In the genomic region with DNA sequence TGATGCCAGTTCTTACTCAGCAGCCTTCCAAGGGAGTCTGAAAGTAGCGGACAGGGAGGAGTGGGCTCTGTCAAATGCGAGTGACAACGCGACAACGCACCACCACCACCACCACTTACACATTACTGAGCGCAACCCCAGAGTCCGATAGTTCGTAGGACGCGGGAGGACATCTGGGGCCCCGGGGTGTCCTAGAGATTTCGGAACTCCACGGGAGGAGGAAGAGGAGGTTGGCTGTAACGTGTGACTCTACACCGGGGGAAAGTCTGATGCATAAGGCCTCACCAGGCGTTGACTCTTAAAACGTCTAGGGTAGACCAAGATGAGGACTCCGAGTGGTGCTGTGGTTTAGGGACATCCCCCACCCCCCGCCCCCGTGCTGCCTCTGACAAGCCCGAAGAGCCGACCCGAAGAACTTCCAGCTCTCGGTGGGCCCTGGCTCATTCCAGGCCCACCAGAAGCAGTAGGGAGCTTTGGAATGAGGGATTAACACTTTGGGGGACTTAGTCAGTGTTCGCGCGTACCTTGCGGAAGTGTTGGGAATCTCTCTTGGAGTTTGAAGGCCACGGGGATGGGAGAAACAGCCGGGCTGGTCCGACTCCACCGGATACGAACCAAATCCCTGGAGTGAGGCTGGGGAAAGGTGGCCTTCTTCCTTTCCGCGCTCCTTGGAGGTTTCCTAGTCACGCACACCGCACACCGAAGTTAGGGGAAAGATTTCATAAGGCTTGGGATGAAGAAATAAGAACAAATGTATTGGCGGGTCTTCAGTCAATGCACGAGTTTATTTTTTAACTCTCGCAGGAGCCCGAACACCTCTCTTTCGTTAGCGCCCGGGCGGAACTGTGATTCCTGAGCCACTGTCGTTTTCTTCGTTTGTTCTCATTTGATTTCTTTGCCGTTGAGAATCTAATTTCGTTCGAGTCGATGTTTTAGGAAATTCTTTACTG, we compare ENCODE assay signal across 10 mouse cellular contexts. TPM values are rescaled to one million over a fixed set of nuclear protein-coding genes. Genes with fewer than 3 reads are reported as not detected.
DNase-seq lines count a peak whose midpoint lies in the region; ATAC-seq and TF ChIP-seq lines count a peak whose summit lies in the region.
"Had no signal": no experiment of that assay in that cellular context is flagged by ENCODE, and none has a peak within 500 bp of the region (broad histone marks: within the 10 kb centered on the region; RNA-seq: fewer than 3 reads in every experiment).

No protein-coding gene starts in this region.

- intact Hi-C loops in left cerebral cortex, postnatal 14 days (cut with DNase I) = loop anchor here (5.0 to 10.0 kb wide), 2 partner anchors 559 to 957 kb away; no protein-coding TSS in a partner anchor

- no peaks in the 10 kb centered on the region for H3K36me3 ChIP-seq in midbrain, embryonic 10.5 days
- no peaks in the 10 kb centered on the region for H3K36me3 ChIP-seq in midbrain, postnatal 0 days (ENCODE audit: insufficient read depth, low read length)
- no peaks in the 10 kb centered on the region for H3K36me3 ChIP-seq in stomach, embryonic 14.5 days (ENCODE audit: control insufficient read depth, insufficient read depth, low read length)

- H3K4me1 ChIP-seq in midbrain, embryonic 10.5 days = peaks cover 35% of the 10 kb centered on the region
- no peaks in the 10 kb centered on the region for H3K4me1 ChIP-seq in midbrain, postnatal 0 days (ENCODE audit: insufficient read depth, low read length)
- 0 out of 2 replicates have a peak, but pooled peaks cover 10% of the 10 kb centered on the region for H3K4me1 ChIP-seq in stomach, embryonic 14.5 days (ENCODE audit: control insufficient read depth, insufficient read depth, low read length)

- H3K9ac ChIP-seq in midbrain, postnatal 0 days (replicated peaks; ENCODE audit: low read length, poor library complexity, severe bottlenecking) = no peak overlapping the region
- H3K9ac ChIP-seq in stomach, embryonic 14.5 days (replicated peaks; ENCODE audit: low read depth, low read length) = peak overlapping the region; percentile 30; the same call in 1 of the 2 replicates

- peaks cover 100% of the 10 kb centered on the region for H3K27me3 ChIP-seq in midbrain, embryonic 10.5 days (ENCODE audit: low read depth, poor library complexity, severe bottlenecking)
- peaks cover 90% of the 10 kb centered on the region for H3K27me3 ChIP-seq in midbrain, postnatal 0 days (ENCODE audit: insufficient read depth, low read length)
- peaks cover 69% of the 10 kb centered on the region for H3K27me3 ChIP-seq in stomach, embryonic 14.5 days (ENCODE audit: control insufficient read depth, insufficient read depth, low read length)

- no peak for TF ChIP-seq CTCF in midbrain, postnatal 0 days (IDR thresholded peaks at IDR 0.05)

- H3K4me2 ChIP-seq in midbrain, postnatal 0 days (ENCODE audit: low read depth, low read length, poor library complexity, severe bottlenecking) = no peak overlapping the region
- H3K4me2 ChIP-seq in stomach, embryonic 14.5 days (replicated peaks; ENCODE audit: low read depth, low read length) = peak overlapping the region; percentile 39; the same call in 1 of the 2 replicates

- H3K27ac ChIP-seq in midbrain, embryonic 10.5 days (replicated peaks) = no peak overlapping the region
- no peak overlapping the region for H3K27ac ChIP-seq in midbrain, postnatal 0 days (ENCODE audit: low read depth, low read length)
- peak overlapping the region; percentile 29; the same call in 1 of the 2 replicates for H3K27ac ChIP-seq in stomach, embryonic 14.5 days (ENCODE audit: low read length)

- H3K4me3 ChIP-seq in midbrain, embryonic 10.5 days = peak overlapping the region; percentile 39
- no peak overlapping the region for H3K4me3 ChIP-seq in midbrain, postnatal 0 days (ENCODE audit: low read depth, low read length)
- H3K4me3 ChIP-seq in stomach, embryonic 14.5 days (ENCODE audit: low read depth, low read length) = peak overlapping the region; percentile 41

- under 1% methylated on average over 52 of the region's 52 CpGs for WGBS in midbrain, embryonic 10.5 days
- WGBS in midbrain, postnatal 0 days = 1% methylated on average over 52 of the region's 52 CpGs
- WGBS in stomach, embryonic 14.5 days = 2% methylated on average over 52 of the region's 52 CpGs

- peak; percentile 61 for DNase-seq in midbrain, embryonic 10.5 days (ENCODE audit: low spot score)
- no peak for DNase-seq in midbrain, postnatal 0 days (ENCODE audit: low spot score)
- peak; percentile 39 for DNase-seq in kidney, postnatal 10 days
- no peak for DNase-seq in MN1 (ENCODE audit: low spot score)
- no peak for DNase-seq in left cerebral cortex, postnatal 14 days (ENCODE audit: low spot score in 2 of 2)
- DNase-seq: adrenal gland, postnatal 36 days had no signal

- no peaks in the 10 kb centered on the region for H3K9me3 ChIP-seq in midbrain, embryonic 10.5 days (replicated peaks)
- H3K9me3 ChIP-seq in midbrain, postnatal 0 days (ENCODE audit: low read length) = no peaks in the 10 kb centered on the region
- H3K9me3 ChIP-seq in stomach, embryonic 14.5 days (ENCODE audit: control insufficient read depth, low read depth, low read length) = no peaks in the 10 kb centered on the region

- ATAC-seq in midbrain, postnatal 0 days (ENCODE audit: low FRiP score) = no peak
- ATAC-seq in erythroblast, adult 5-6 weeks (replicated peaks; ENCODE audit: low FRiP score, poor library complexity, severe bottlenecking) = 0 out of 2 replicates have a peak, but pooled peaks have one; percentile 37
- no peak for ATAC-seq in stomach, embryonic 14.5 days (ENCODE audit: insufficient number of reproducible peaks, insufficient read depth, low FRiP score, low read depth)
- ATAC-seq in granulocyte monocyte progenitor cell, adult 5-6 weeks (replicated peaks; ENCODE audit: poor library complexity, severe bottlenecking) = no peak; the same call in 1 of the 2 replicates

RNA-seq across cellular contexts. Expression of a gene that starts 1.5 kb away (rescaled TPM):
- 0.05 TPM in 1 of 2 replicates, not detected in the other for polyA plus RNA-seq in midbrain, embryonic 10.5 days (2016; fragmentation: Nextera tagmentation; extraction: Ambion mirVana)
- 0.19 TPM in 1 of 2 replicates, not detected in the other for total RNA-seq in midbrain, postnatal 0 days (2014; rRNA removed)
- 0.27 and 0.28 TPM in 2 replicates for polyA plus RNA-seq in midbrain, postnatal 0 days (2015; fragmentation: Nextera tagmentation; extraction: Ambion mirVana)
- not detected in 2 replicates for total RNA-seq in erythroblast, adult 5-6 weeks (2015; ENCODE audit: low replicate concordance)
- total RNA-seq in erythroblast, adult 5-6 weeks (2017; ENCODE audit: low replicate concordance) = not detected in 2 replicates
- polyA plus RNA-seq in stomach, embryonic 14.5 days (2014; fragmentation: Nextera tagmentation; extraction: Ambion mirVana) = 18.6 and 23.9 TPM in 2 replicates
- not detected in 2 replicates for total RNA-seq in granulocyte monocyte progenitor cell, adult 5-6 weeks (2014; fragmentation: Nextera tagmentation)
- total RNA-seq in granulocyte monocyte progenitor cell, adult 5-6 weeks (2017) = not detected in 2 replicates
- total RNA-seq in left cerebral cortex, postnatal 14 days (2021) = under 1 TPM; 0.36 to 0.42 TPM
- total RNA-seq: layer of hippocampus, adult 8-10 months had no signal

RNA-seq across cellular contexts. Expression of a gene that starts 36.0 kb away (rescaled TPM):
- polyA plus RNA-seq in midbrain, embryonic 10.5 days (2016; fragmentation: Nextera tagmentation; extraction: Ambion mirVana) = not detected in 2 replicates
- total RNA-seq in midbrain, postnatal 0 days (2014; rRNA removed) = not detected in 2 replicates
- polyA plus RNA-seq in midbrain, postnatal 0 days (2015; fragmentation: Nextera tagmentation; extraction: Ambion mirVana) = not detected in 2 replicates
- not detected in 2 replicates for total RNA-seq in erythroblast, adult 5-6 weeks (2015; ENCODE audit: low replicate concordance)
- not detected in 2 replicates for total RNA-seq in erythroblast, adult 5-6 weeks (2017; ENCODE audit: low replicate concordance)
- not detected in 2 replicates for polyA plus RNA-seq in stomach, embryonic 14.5 days (2014; fragmentation: Nextera tagmentation; extraction: Ambion mirVana)
- not detected in 2 replicates for total RNA-seq in granulocyte monocyte progenitor cell, adult 5-6 weeks (2014; fragmentation: Nextera tagmentation)
- not detected in 2 replicates for total RNA-seq in granulocyte monocyte progenitor cell, adult 5-6 weeks (2017)
- not detected for total RNA-seq in left cerebral cortex, postnatal 14 days (2021)
- total RNA-seq: adrenal gland, postnatal 36 days; layer of hippocampus, adult 8-10 months had no signal

Comparison
In these comparisons a context has a peak if more than half of its experiments do, and no peak if none do; other contexts are left out.
1. DNase-seq: peak in midbrain, embryonic 10.5 days (single experiment) and kidney, postnatal 10 days (single experiment); none in midbrain, postnatal 0 days (single experiment), MN1 (single experiment) and left cerebral cortex, postnatal 14 days (0 of 2).